Mouse (Mus musculus) heart, adult 18-20 months (tissue): ENCODE measurements around the gene Mfn1. TPM values are rescaled to one million over a fixed set of nuclear protein-coding genes. Genes with fewer than 3 reads are reported as not detected.

ENCODE experiments used
- DNase-seq, 2 experiments: peaks; one replicate each; pipeline ENCODE4 v3.0.0; 2021 to 2022; ENCODE audit warnings: mixed read lengths in 1 of 2
- total RNA-seq, 2 experiments: library from RNA; stranded (reverse); gene quantifications; 2 replicates each; pipeline ENCODE4 v1.2.3; 2021

Gene Mfn1
- total RNA-seq, 2 experiments from 2014 or later = 413 to 428 TPM

GRCm38 (mm10) chr3:32510375-32511190, 18.7 kb upstream of the Mfn1 start:
- peak; percentile 97 to 98 for DNase-seq

- DNase-seq = no peak
Measured at GRCm38 (mm10) chr3:32511191-32511550, 18.1 kb upstream of the Mfn1 start.

- no peak for DNase-seq
Measured at GRCm38 (mm10) chr3:32512686-32513284, 16.5 kb upstream of the Mfn1 start.

GRCm38 (mm10) chr3:32513528-32513927, 15.7 kb upstream of the Mfn1 start:
- no peak for DNase-seq

DNA sequence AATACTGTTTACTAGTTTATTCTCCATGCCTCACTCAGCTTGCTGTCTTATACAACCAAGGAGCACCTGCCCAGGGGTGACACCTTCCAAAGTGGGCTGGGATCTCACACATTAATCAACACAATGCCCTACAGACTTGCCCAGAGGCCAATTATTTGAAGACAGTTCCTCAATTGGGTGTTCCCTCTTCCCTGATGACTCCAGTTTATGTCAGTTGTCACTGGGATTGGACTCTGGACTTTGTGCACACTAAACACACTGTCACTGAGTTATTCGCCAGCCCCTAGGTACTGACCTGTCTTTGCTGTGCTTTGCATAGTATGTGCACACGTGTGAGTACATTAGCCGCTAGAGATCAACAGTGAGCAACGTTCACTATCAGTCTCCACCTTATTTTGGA, 2.1 kb upstream of the Mfn1 start:
- no peak for DNase-seq

- DNase-seq = peak in 1 of 2 experiments; percentile 20
Measured at GRCm38 (mm10) chr3:32530041-32530440, 776 bp downstream of the Mfn1 start.

GRCm38 (mm10) chr3:32535692-32536091, 6.4 kb downstream of the Mfn1 start:
- no peak for DNase-seq

DNA sequence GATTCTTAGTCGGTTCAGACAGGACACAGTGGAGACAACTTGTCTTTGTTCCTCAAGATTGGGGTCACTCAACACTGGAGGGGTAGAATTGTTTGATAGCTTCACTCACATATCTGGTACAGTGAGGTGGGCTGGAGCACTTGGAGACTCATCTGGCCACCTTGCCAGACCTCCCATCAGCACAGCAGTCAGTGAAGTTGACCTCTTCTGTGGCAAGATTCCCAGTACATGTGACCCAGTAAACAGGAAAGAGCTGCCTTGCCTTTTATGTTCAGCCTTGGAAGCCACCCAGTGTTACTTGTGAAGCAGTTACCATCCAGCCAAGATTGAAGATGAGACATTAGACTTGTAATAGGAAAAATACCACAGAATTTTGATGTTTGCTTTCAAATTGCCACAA, 8.3 kb downstream of the Mfn1 start:
- DNase-seq = peak; percentile 88 to 92

DNA sequence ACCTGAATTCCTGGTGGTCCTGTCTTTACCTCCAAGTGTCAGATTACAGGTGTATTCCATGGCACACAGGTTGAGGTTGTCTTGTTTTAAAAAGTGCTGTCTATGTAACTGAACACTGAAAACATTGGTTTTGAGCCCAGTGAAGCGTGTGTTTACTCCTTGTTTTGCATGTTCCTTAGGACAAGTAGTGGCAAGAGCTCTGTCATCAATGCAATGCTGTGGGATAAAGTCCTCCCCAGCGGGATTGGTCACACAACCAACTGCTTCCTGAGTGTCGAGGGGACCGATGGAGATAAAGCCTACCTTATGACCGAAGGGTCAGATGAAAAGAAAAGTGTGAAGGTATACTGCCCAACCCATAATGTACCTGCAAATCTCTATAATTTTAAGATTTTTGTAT, 8.8 kb downstream of the Mfn1 start:
- DNase-seq = peak in 1 of 2 experiments; percentile 23

GRCm38 (mm10) chr3:32553061-32553460, 23.8 kb downstream of the Mfn1 start:
- DNase-seq = no peak

GRCm38 (mm10) chr3:32563401-32563800, 34.1 kb downstream of the Mfn1 start:
- DNase-seq = no peak

DNA sequence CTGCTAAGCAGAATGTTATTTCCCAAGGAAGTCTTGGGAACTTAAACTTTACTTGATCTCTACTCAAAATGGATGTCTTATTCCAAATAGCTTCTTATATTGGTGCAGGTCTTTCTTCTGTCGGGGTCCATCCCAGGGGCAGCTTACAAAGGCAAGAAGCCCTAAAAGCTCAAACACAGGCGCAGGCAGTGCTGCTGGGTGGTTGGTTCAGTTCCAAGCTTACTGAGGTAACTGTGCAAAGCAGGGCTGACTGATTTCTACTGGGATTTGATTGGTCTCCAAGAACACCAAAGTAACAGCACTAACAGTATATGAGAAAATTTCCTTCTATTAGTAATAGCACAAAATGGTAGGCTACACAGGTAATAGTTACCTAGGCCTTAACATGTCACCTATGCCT, 43.8 kb downstream of the Mfn1 start:
- no peak for DNase-seq

GRCm38 (mm10) chr3:32573881-32574280, 44.6 kb downstream of the Mfn1 start:
- DNase-seq = no peak

GRCm38 (mm10) chr3:32575151-32575550, 45.9 kb downstream of the Mfn1 start:
- DNase-seq = peak in 1 of 2 experiments; percentile 8

DNA sequence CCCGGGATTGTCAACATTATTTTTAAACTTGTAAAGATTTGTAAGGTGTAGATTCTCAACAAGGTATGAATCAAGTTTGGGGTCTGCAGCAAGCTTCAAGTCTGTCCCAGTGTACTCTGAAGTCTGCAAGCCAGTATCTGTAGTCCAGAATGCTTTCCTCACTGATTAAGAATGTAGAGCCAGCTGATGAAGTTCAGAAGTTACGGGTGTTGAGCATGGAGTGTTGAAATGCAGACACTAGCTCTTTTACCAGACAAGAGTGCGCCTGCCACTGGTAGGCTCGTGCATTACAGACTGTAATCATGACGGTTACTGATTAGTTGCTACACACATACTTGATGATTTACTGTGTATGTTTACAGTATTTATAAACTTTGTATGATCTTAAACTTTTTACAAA, 49.5 kb downstream of the Mfn1 start:
- no peak for DNase-seq

- DNase-seq = no peak
Measured at GRCm38 (mm10) chr3:32580738-32581137, 51.5 kb downstream of the Mfn1 start.

DNA sequence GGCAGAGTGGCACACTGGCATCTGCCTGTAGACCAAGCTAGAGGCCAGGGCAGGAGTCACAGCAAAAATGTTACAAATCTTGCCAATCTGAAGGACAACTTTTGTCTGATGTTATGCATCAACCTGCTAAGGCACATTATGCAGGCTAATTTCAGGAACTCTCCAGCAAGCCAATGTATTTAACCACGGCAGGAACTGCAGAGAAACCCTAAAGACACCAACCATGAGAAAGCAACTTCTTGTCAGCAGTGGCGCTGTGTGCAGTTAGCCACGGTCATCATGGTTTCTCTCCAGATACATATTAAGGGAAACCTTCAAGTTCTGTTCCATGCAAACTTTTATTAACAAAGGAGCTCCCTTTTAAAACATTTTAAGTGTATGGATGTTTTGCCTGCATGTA, 52.6 kb downstream of the Mfn1 start:
- no peak for DNase-seq

GRCm38 (mm10) chr3:32583489-32583888, 54.2 kb downstream of the Mfn1 start:
- no peak for DNase-seq

DNA sequence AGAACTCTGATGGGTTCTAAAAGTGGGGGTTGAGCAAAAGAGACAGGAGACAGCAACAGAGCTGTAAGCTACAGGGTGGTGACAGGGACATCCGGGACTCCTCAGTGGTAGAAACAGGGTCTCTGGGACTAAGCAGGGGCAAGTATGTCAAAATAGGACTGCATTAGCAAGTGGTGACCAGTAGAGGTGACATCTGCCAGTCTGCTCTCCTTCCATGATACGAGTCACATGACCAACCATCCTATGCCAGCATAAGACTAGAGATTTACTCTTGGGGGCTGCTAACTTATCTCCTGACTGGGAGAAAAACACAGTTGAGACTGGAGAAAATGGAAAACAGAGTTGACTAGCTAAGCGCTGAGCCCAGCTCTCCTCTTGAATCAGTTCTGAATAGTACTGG, 57.0 kb downstream of the Mfn1 start:
- no peak for DNase-seq

DNA sequence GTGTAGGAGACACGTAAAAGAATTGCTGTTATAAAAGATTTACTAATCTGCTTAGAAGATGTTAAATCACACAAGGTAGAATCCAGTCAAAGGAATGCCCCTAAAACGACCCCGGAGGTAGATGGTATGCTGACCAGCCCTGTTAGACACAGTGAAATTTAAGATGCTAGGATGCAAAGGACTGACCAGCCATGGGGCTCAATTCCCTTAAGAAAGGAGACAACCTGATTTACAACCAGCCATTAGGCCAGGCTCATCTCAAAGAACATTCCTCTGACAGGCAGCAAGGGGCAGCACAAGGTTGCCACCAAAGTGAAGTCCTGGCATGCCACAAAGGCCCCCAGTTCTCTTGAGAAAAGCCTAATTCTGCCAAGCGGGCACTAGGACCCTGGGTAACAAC, 65.8 kb downstream of the Mfn1 start:
- no peak for DNase-seq

GRCm38 (mm10) chr3:32599328-32599727, 70.1 kb downstream of the Mfn1 start:
- no peak for DNase-seq

DNA sequence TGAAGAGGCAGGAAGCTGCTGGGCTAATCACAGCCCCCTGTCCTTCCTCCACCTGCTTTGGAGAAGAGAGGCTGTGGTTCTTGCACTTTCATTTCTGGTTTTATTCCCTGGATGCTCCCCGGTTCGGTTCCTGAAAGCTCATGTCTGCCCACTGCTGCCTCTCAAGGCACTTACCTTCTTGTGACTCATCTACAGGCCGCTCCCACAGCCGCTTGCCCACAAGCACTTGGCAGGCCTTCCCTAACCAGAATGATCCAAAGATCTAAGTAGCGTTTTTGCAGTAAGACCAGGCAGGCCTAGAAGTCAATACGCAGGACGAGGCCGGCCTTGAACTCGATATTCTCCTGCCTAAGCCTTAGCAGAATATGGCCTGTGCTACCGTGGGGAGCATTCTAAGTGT, 71.8 kb downstream of the Mfn1 start:
- no peak for DNase-seq

GRCm38 (mm10) chr3:32609233-32609632, 80.0 kb downstream of the Mfn1 start:
- DNase-seq = no peak

- peak; percentile 63 to 75 for DNase-seq
Measured at GRCm38 (mm10) chr3:32610560-32610959, 81.3 kb downstream of the Mfn1 start.
